Mouse (Mus musculus): Measurements from ENCODE around the gene Glis3.

- TF ChIP-seq CTCF (IDR thresholded peaks at IDR 0.05; ENCODE audit: low read depth, low read length) = no peak
- TF ChIP-seq GATA1 (IDR thresholded peaks at IDR 0.05; ENCODE audit: borderline replicate concordance, low read length) = no peak
- TF ChIP-seq POLR2AphosphoS5 (IDR thresholded peaks at IDR 0.05; ENCODE audit: insufficient replicate concordance, low read depth, low read length) = no peak
Measured at GRCm38 (mm10) chr19:28557559-28558328, 122.1 kb downstream of the Glis3 start.
